Mouse (Mus musculus) C2C12 (cell line): ENCODE data around the gene Luzp1. TPM values are rescaled to one million over a fixed set of nuclear protein-coding genes. Genes with fewer than 3 reads are reported as not detected.

Experiments used
- H3K27me3 ChIP-seq: one replicate; pipeline ENCODE4 v1.6.1; 2011; ENCODE audit not compliant: control insufficient read depth, insufficient read depth, insufficient read length
- H3K36me3 ChIP-seq: one replicate; pipeline ENCODE4 v1.6.1; 2011; ENCODE audit not compliant: control insufficient read depth, insufficient read depth
- H3K4me3 ChIP-seq: one replicate; pipeline ENCODE4 v1.5.1; 2011; ENCODE audit warnings: mild to moderate bottlenecking, control low read depth; ENCODE audit not compliant: poor library complexity, insufficient read depth, severe bottlenecking
- H3K79me2 ChIP-seq: one replicate; pipeline ENCODE4 v1.6.1; 2011; ENCODE audit not compliant: control insufficient read depth, insufficient read depth
- H3K79me3 ChIP-seq: one replicate; pipeline ENCODE4 v1.6.1; 2011; ENCODE audit warnings: low read depth, control low read depth
- H3ac ChIP-seq: one replicate; pipeline ENCODE3; 2011; ENCODE audit warnings: low read depth; ENCODE audit not compliant: control insufficient read depth, insufficient read length
- CEBPB ChIP-seq: IDR thresholded peaks from one replicate; pipeline ENCODE4 v1.6.1; 2011; ENCODE audit warnings: low read depth, mild to moderate bottlenecking, control low read depth, moderate library complexity
- CTCF ChIP-seq: IDR thresholded peaks from one replicate; pipeline ENCODE4 v1.5.1; 2011; ENCODE audit not compliant: control insufficient read depth, insufficient read depth, insufficient read length
- FOSL1 ChIP-seq: IDR thresholded peaks from one replicate; pipeline ENCODE4 v1.8.0; 2011; ENCODE audit warnings: mild to moderate bottlenecking, low read length; ENCODE audit not compliant: poor library complexity, insufficient read depth, severe bottlenecking
- MAX ChIP-seq: IDR thresholded peaks from one replicate; pipeline ENCODE4 v1.6.1; 2011; ENCODE audit warnings: mild to moderate bottlenecking, control low read depth
- MYOD1 ChIP-seq: IDR thresholded peaks from one replicate; pipeline ENCODE4 v1.6.1; 2011; ENCODE audit warnings: low read depth; ENCODE audit not compliant: control insufficient read depth, insufficient read length
- MYOG ChIP-seq: IDR thresholded peaks from one replicate; pipeline ENCODE4 v1.6.1; 2011; ENCODE audit not compliant: control insufficient read depth, insufficient read length; ENCODE audit errors: extremely low read depth
- USF1 ChIP-seq: IDR thresholded peaks from one replicate; pipeline ENCODE4 v1.6.1; 2011; ENCODE audit warnings: low read depth, mild to moderate bottlenecking, control low read depth, moderate library complexity
- polyA plus RNA-seq: library from polyadenylated mRNA; unstranded; fragments of >200 nt; fragmentation: generic; extraction: Trizol; gene quantifications from one replicate; pipeline ENCODE4 v1.2.1, GENCODE M21; 2012; ENCODE audit warnings: missing spikeins

Luzp1 gene
- polyA plus RNA-seq, 1 experiment, result 16.1 TPM

DNA sequence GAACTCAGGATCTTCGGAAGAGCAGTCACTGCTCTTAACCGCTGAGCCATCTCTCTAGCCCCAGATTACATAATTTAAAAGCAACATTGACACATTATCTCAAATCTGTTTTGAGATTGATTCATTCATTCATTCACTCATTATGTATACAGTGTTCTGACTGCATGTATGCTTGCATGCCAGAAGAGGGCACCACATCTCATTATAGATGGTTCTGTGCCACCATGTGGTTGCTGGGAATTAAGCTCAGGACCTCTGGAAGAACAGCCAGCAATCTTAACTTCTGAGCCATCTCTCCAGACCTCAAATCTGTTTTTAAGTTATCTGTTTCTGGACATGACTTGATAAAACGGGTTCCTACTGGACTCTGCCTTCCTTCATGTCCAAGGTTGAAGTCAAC is 130.3 kb downstream of the Luzp1 start:
- Histone ChIP-seq H3ac (no peak overlapping the region), H3K79me2 (peaks cover 74% of the 10 kb centered on the region), H3K27me3 (no peaks in the 10 kb centered on the region), H3K36me3 (no peaks in the 10 kb centered on the region), H3K4me3 (no peak overlapping the region), H3K79me3 (peaks cover 61% of the 10 kb centered on the region)
- TF ChIP-seq USF1 (no peak), CTCF (no peak), FOSL1 (no peak), MAX (no peak), CEBPB (no peak), MYOD1 (no peak), MYOG (no peak)

GRCm38 (mm10) chr4:136600536-136600935 is 131.0 kb downstream of the Luzp1 start:
- Histone ChIP-seq H3K4me3 (no peak overlapping the region), H3K27me3 (no peaks in the 10 kb centered on the region)

GRCm38 (mm10) chr4:136601476-136601875 is 131.9 kb downstream of the Luzp1 start:
- H3K79me2 ChIP-seq, result peaks cover 58% of the 10 kb centered on the region
- TF ChIP-seq MYOG, result no peak
- TF ChIP-seq MAX, result no peak
- no peak for TF ChIP-seq CEBPB
- TF ChIP-seq FOSL1, result no peak
- no peak for TF ChIP-seq USF1
- no peak for TF ChIP-seq MYOD1
- TF ChIP-seq CTCF, result no peak
- peak overlapping the region; percentile 74 for H3K4me3 ChIP-seq
- no peaks in the 10 kb centered on the region for H3K36me3 ChIP-seq
- no peaks in the 10 kb centered on the region for H3K27me3 ChIP-seq
- H3ac ChIP-seq, result no peak overlapping the region
- peaks cover 50% of the 10 kb centered on the region for H3K79me3 ChIP-seq

More at GRCm38 (mm10) chr4:136600536-136600935, 131.0 kb downstream of the Luzp1 start:
- TF ChIP-seq MAX (no peak), MYOG (no peak), FOSL1 (no peak), CEBPB (no peak), CTCF (no peak), MYOD1 (no peak), USF1 (no peak)
- H3K36me3 ChIP-seq, result no peaks in the 10 kb centered on the region
- H3K79me3 ChIP-seq, result peaks cover 55% of the 10 kb centered on the region
- peaks cover 67% of the 10 kb centered on the region for H3K79me2 ChIP-seq
- no peak overlapping the region for H3ac ChIP-seq

- Histone ChIP-seq H3K79me3 (peaks cover 44% of the 10 kb centered on the region), H3ac (peak overlapping the region; percentile 89), H3K27me3 (no peaks in the 10 kb centered on the region), H3K36me3 (no peaks in the 10 kb centered on the region), H3K4me3 (peak overlapping the region; percentile 74), H3K79me2 (peaks cover 52% of the 10 kb centered on the region)
- TF ChIP-seq CEBPB, result no peak
Observed at GRCm38 (mm10) chr4:136602018-136602554, 132.5 kb downstream of the Luzp1 start.

GRCm38 (mm10) chr4:136602568-136602967 is 133.0 kb downstream of the Luzp1 start, which contains the start of gene Kdm1a:
TSS of gene Kdm1a (minus strand) at chr4:136602723.
- Histone ChIP-seq H3ac (peak within 1 kb of the TSS; percentile 89), H3K36me3 (no peaks in the 10 kb centered on the region), H3K4me3 (peak within 1 kb of the TSS; percentile 74), H3K27me3 (no peaks in the 10 kb centered on the region), H3K79me2 (peaks cover 47% of the 10 kb centered on the region), H3K79me3 (peaks cover 40% of the 10 kb centered on the region)
- TF ChIP-seq FOSL1, result no peak
- TF ChIP-seq CEBPB, result no peak
- no peak for TF ChIP-seq MYOD1
- no peak for TF ChIP-seq MYOG
- TF ChIP-seq CTCF, result peak; percentile 80
- TF ChIP-seq USF1, result no peak
- TF ChIP-seq MAX, result peak; percentile 70

Other genes with a start within 250 kb of the Luzp1 start
- 2.8 TPM for gene Tcea3, start 222.0 kb upstream of the Luzp1 start, polyA plus RNA-seq
- gene Zfp46, start 185.1 kb upstream of the Luzp1 start, polyA plus RNA-seq, result 5.2 TPM
- gene Hnrnpr, start 158.8 kb upstream of the Luzp1 start, polyA plus RNA-seq, result 38.4 TPM
- gene Htr1d, start 46.2 kb upstream of the Luzp1 start, polyA plus RNA-seq, result 0.06 TPM
- 0.46 TPM for gene 6030445D17Rik, start 7.5 kb upstream of the Luzp1 start, polyA plus RNA-seq
- 47.2 TPM for gene Kdm1a, start 133.0 kb downstream of the Luzp1 start, polyA plus RNA-seq
- not detected for gene Tex46, start 140.7 kb downstream of the Luzp1 start, polyA plus RNA-seq
- not detected for gene Lactbl1, start 152.9 kb downstream of the Luzp1 start, polyA plus RNA-seq